Mouse (Mus musculus): ENCODE measurements around the gene AU040320.

Gene AU040320

GRCm38 (mm10) chr4:126846971-126847370 lies 93.6 kb downstream of the AU040320 start:
- in situ Hi-C loops (cut with MboI, MseI) = no loop called here

- in situ Hi-C loops (cut with MboI, MseI) = loop anchor here in 1 of 2 experiments (10.0 kb wide), 1 partner anchor 245 kb away; the partner anchor contains the start of gene 5730409E04Rik
These were observed 96.9 kb downstream of the AU040320 start for GRCm38 (mm10) chr4:126850019-126850777.

GRCm38 (mm10) chr4:126850778-126851080 lies 97.4 kb downstream of the AU040320 start:
- in situ Hi-C loops (cut with MboI, MseI) = loop anchor here in 1 of 2 experiments (10.0 kb wide), 1 partner anchor 246 kb away; the partner anchor contains the start of gene 5730409E04Rik

GRCm38 (mm10) chr4:126852971-126853370 lies 99.6 kb downstream of the AU040320 start:
- in situ Hi-C loops (cut with MboI, MseI) = loop anchor here in 1 of 2 experiments (10.0 kb wide), 1 partner anchor 248 kb away; the partner anchor contains the start of gene 5730409E04Rik

- in situ Hi-C loops (cut with MboI, MseI) = no loop called here
These were observed 107.1 kb downstream of the AU040320 start for GRCm38 (mm10) chr4:126860268-126860986.

GRCm38 (mm10) chr4:126861514-126862266 lies 108.3 kb downstream of the AU040320 start:
- in situ Hi-C loops (cut with MboI, MseI) = no loop called here

- in situ Hi-C loops (cut with MboI, MseI) = no loop called here
These were observed 115.4 kb downstream of the AU040320 start for GRCm38 (mm10) chr4:126868699-126869098.

- in situ Hi-C loops (cut with MboI, MseI) = no loop called here
These were observed 119.4 kb downstream of the AU040320 start for GRCm38 (mm10) chr4:126872717-126873116.

GRCm38 (mm10) chr4:126879560-126880275 lies 126.4 kb downstream of the AU040320 start:
- in situ Hi-C loops (cut with MboI, MseI) = no loop called here

GRCm38 (mm10) chr4:126883602-126884001 lies 130.3 kb downstream of the AU040320 start:
- in situ Hi-C loops (cut with MboI, MseI) = no loop called here

GRCm38 (mm10) chr4:126885953-126886352 lies 132.6 kb downstream of the AU040320 start:
- in situ Hi-C loops (cut with MboI, MseI) = no loop called here

- in situ Hi-C loops (cut with MboI, MseI) = no loop called here
These were observed 136.5 kb downstream of the AU040320 start for GRCm38 (mm10) chr4:126889879-126890278.

Measured in T-helper 17 cell (primary cell).